Mouse (Mus musculus): ENCODE measurements around the gene Mink1.
"Not testable (repeated sequence)": the region's sequence is repeated elsewhere in the genome, so short reads cannot be mapped to it uniquely, and the experiment has no call there.

Gene Mink1

DNA sequence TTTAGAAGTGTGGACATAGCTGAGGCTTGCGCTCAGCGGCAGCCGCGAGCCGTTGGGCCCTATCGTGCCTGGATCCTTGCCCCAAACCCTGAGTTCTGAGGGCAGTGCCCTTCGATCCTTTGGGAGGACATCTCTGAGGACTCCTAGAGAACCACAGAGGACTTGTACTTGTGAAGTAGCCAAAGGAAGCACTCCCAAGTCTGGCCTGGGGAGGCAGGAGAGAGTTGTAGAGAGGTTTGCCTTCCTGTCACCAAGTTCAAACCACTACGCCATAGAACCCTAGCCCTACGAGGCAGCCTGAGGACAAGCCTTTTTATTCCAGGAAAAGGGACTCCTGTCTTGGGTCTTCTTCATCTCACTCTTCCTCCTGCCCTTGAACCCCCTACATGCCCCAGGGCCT, 5.1 kb upstream of the Mink1 start:
- no peak for DNase-seq (ENCODE audit: low spot score in 2 of 2)

- DNase-seq (ENCODE audit: low spot score in 2 of 2), result no peak
These were observed 769 bp upstream of the Mink1 start for GRCm38 (mm10) chr11:70561937-70562286.

- no peak for DNase-seq (ENCODE audit: low spot score in 2 of 2)
These were observed 351 bp downstream of the Mink1 start for GRCm38 (mm10) chr11:70562995-70563469.

- DNase-seq (ENCODE audit: low spot score in 2 of 2), result no peak
These were observed 992 bp downstream of the Mink1 start for GRCm38 (mm10) chr11:70563470-70564275.

DNA sequence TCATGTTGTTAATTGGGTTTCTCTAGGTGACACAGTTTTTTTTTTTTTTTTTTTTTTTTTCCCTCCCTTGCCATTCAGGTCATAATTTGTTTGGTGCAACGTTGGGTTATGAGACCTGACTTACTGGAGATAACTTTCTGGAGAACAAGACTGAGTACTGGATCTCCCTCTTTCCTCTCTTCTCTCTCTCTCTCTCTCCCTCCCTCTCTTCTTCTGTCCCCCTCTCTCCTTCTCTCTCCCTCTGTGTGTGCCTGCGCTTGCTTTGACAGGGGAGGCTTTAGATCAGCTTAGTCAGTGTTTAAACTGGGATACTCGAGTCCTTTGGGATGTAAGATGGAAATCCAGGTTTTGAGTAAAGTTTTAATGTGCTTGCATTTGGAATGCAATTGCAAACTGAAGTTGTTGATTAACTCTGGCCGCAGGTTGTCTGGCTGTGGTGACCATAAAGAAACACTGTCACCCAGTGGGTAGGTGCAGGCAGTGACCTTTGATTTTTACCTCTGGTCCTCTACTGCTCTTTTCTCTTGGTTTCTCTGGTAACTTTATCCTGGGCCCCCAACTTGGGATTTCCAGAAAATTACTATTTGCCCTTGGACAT, 1.7 kb downstream of the Mink1 start:
- DNase-seq (ENCODE audit: low spot score in 2 of 2), result no peak

GRCm38 (mm10) chr11:70566586-70566985, 3.9 kb downstream of the Mink1 start:
- DNase-seq (ENCODE audit: low spot score in 2 of 2), result no peak

DNA sequence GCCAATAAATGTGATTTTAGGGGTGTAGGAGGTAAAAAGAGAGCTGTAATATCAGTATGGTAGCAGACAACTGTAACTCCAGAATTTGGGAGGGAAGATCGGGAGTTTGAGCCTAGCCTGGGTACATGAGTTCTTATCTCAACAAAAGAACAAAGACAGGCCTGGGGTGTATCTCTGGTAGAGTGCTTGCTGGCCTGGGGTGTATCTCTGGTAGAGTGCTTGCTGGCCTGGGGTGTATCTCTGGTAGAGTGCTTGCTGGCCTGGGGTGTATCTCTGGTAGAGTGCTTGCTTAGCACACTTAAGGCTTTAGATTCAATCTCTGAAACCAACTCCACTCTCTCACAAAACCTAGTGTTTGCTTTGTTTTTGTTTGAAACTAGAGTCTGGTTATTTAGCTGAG, 7.9 kb downstream of the Mink1 start:
- not testable (repeated sequence) for DNase-seq (ENCODE audit: low spot score in 2 of 2)

DNA sequence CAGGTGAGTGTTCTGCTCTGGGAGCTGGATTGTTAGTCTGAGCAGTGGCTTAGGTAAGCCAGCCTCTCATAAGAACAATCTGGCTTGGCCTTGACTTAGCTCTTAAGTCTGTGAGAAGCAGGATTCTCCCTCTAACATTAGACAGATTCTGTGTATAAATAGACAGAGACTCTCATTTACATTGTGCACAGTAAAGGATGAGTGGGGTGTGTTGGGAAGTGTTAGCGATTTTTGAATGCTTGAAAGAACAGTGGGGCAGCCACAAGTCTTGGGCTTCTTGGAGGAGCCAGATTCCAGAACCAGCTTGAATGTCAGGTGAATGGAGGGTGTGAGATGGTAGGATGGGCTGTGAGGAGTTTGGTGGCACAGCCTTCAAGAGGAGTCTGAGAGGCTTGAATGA, 9.0 kb downstream of the Mink1 start:
- no peak for DNase-seq (ENCODE audit: low spot score in 2 of 2)

DNA sequence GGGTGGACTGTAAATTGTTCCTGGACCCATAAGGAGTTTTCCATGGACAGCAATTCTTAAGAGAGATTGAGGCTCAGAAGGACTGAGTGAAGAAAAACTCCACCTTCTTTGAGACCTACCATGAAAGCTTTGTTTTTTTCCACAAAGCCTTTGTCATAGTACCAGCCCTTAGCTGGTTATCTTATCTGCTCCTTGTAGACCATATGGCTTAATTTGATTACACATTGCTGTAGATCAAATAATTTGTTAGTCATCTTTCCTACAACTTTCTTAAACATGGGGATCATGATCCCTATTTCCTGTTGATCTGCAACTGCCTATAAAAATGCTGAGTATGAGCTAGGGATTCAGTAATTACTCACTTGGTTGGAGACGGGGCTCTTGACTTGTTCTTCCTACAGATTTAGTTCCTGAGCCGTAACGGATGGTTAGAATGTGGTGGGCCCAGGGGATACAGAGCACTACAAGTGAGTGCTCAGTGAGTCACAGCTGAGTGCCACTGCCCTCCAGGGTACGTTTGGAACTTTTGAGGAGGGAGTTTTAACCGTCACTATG, 9.7 kb downstream of the Mink1 start:
- no peak for DNase-seq (ENCODE audit: low spot score in 2 of 2)

DNA sequence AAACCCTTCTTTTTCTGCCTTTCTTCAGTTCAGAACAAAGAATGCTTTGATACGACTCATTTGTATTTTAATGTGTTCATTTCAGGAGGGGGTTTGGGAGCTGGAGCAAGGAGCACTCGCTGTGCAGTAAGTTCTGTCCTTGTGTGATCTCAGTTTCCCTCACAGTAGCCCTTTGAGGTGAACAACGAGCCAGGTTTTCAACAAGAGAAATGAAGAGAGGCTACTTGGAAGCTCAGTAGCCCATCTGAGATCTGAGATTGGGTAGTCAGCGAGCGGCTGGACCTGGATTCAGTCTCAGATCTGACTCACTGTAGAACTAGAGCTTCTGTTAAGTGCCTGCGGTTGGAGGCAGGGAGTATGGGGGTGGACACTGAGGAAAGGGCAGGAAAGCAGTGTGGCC, 11.2 kb downstream of the Mink1 start:
- DNase-seq (ENCODE audit: low spot score in 2 of 2), result no peak

- DNase-seq (ENCODE audit: low spot score in 2 of 2), result no peak
These were observed 14.5 kb downstream of the Mink1 start for GRCm38 (mm10) chr11:70577201-70577600.

GRCm38 (mm10) chr11:70578962-70579361, 16.3 kb downstream of the Mink1 start:
- DNase-seq (ENCODE audit: low spot score in 2 of 2), result no peak

GRCm38 (mm10) chr11:70579710-70580357, 17.2 kb downstream of the Mink1 start:
- DNase-seq (ENCODE audit: low spot score in 2 of 2), result no peak

- DNase-seq (ENCODE audit: low spot score in 2 of 2), result no peak
These were observed 17.7 kb downstream of the Mink1 start for GRCm38 (mm10) chr11:70580358-70580720.

GRCm38 (mm10) chr11:70580921-70581320, 18.2 kb downstream of the Mink1 start:
- DNase-seq (ENCODE audit: low spot score in 2 of 2), result no peak

DNA sequence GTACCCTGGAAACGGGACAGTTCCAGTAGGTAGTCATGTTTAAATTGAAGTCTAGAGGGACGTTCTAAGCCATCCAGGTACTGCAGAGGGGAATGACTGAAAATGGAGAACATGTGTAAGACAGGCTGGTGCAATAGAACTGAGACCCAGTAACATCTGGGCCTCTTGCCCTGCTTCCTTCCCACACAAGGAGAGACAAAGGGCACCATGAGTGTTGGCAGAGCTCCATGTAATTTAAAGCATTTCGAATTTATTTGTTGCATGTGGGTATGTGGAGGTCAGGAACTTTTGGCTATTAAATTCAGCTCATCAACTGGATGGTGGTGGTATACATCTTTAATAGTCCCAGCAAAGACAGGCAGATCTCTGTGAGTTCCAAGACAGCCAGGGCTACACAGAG, 19.5 kb downstream of the Mink1 start:
- no peak for DNase-seq (ENCODE audit: low spot score in 2 of 2)

DNA sequence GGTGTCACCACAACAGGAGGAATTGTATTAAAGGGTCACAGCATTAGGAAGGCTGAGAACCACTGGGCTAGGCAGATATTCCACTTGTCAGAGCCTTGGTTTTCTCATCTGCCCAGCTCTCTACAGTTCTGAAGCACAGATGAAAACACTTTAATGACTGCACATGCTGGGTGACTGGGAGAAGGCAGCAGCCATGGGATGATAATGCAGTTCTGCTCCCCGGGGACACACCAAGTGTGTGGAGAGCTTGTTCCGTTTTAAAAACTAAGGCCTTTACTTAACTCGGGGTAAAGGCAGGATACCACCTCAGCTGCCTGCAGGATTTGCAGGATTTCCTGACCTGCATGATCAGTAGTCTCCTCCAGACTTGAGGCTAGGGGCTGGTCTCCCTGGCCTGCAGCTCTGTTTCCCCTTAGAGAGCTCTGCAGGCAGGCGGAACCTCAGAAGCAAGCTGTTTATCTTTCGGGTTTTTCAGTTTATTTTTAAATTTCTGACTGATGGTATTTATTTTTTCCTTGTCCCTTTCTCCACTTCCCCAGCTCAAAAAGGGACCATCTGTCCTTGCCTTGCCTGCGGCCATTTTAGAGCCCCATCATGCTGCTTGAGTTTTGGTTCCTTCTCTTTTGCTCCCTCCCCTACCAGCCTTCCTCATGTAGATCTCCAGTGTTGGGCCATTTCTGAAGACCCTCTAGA, 20.5 kb downstream of the Mink1 start:
- no peak for DNase-seq (ENCODE audit: low spot score in 2 of 2)

DNA sequence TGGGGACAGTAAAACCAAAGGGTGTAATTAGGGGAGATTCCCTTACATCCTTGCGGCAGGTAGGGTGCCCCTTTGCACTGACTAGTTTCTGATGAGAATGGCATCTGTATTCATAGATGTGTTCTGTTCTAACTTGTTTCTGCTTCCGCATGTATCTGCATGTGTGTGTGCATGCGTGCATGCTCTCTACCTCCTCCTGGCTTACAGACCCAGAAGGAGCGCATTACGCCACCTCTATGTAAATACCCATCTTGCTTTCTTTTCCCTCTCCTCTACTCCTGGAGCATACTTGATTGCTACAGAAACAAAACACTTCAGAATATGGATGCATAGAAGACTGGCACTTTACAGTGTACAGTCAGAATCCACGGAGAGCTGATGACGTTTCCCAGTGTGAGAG, 21.1 kb downstream of the Mink1 start:
- no peak for DNase-seq (ENCODE audit: low spot score in 2 of 2)

DNA sequence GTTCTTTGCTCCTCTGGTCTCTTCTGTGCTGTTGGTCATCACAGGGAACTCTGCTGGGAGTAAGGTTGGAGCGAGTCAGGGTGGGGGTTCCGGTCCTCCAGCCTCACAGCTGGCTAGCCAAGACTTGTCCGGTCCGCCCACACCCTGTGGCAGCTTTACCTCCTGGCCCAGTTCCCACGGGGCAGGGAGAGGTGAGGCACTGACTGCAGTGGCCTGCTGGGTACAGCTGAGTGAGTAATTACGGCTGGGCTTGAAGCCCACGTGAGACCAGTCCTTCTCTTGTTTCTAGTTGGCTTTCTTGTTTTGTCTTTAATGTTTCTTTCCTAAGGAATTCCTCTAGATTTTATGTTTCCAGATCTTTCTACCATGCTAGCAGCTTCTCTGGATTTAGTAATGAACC, 22.8 kb downstream of the Mink1 start:
- no peak for DNase-seq (ENCODE audit: low spot score in 2 of 2)

GRCm38 (mm10) chr11:70586261-70586660, 23.6 kb downstream of the Mink1 start:
- no peak for DNase-seq (ENCODE audit: low spot score in 2 of 2)

DNA sequence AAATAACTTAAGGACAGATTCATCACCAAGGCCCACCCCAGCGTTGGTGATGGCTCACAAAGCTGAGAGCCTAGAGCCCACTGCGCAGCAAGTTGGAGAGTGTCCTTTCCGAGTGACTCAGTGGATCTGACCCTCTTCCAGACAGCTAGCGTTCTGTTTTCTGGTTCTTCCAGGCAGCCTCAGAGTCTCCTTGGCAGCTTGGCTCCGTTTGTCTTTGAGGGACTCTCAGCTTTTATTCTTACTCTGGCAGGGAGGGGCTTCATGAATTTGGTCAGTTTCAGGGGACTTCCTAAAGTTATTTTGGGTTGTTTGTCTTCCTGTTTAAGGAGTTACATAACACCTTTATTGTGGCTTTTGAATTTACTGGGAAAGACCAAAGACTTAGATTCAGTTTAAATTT, 24.3 kb downstream of the Mink1 start:
- DNase-seq (ENCODE audit: low spot score in 2 of 2), result no peak

DNA sequence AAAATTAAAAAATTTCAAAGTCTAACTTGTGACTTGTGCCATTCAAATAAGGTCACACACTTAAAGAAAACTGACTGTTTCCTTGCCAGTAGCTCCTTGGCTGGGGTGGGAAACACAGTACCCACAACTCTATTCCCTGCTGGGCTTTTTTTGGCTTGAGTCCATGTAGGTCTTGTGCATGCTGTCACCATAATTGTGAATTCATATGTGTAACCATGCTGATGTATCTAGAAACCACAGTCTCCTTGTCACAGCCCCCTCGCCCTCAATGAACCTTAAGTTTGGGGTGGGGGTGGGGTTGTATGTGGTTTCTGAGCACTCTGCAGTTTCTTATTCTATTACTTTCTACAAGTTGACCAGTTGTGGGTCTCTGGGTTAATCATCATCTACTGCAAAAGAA, 29.1 kb downstream of the Mink1 start:
- no peak for DNase-seq (ENCODE audit: low spot score in 2 of 2)
